Mouse (Mus musculus) kidney, postnatal 0 days (tissue): ENCODE measurements around the gene Agpat3. TPM values are rescaled to one million over a fixed set of nuclear protein-coding genes. Genes with fewer than 3 reads are reported as not detected.

Source experiments
- ATAC-seq: fragments of 200-750 bp; cut with Nextera tagmentation; replicated peaks from 2 replicates; pipeline ENCODE4 v1.8.0; 2017; ENCODE audit warnings: low read depth, moderate number of reproducible peaks, moderate TSS enrichment, moderate library complexity; ENCODE audit not compliant: low FRiP score
- DNase-seq: peaks from one replicate; pipeline ENCODE4 v3.0.0-alpha.2; 2016; ENCODE audit warnings: low spot score
- H3K27ac ChIP-seq: fragments of 300-500 bp; sonication (generic); 2 replicates; pipeline ENCODE4 v1.5.1; 2014; ENCODE audit warnings: mild to moderate bottlenecking
- H3K27me3 ChIP-seq: fragments of 300-500 bp; sonication (generic); 2 replicates; pipeline ENCODE4 v1.6.1; 2014; ENCODE audit warnings: low read length, mixed read lengths; ENCODE audit not compliant: insufficient read depth
- H3K36me3 ChIP-seq: fragments of 300-500 bp; sonication (generic); 2 replicates; pipeline ENCODE4 v1.6.1; 2014; ENCODE audit warnings: low read length, mixed read lengths; ENCODE audit not compliant: insufficient read depth
- H3K4me1 ChIP-seq: fragments of 300-500 bp; sonication (generic); replicated peaks from 2 replicates; pipeline ENCODE4 v1.6.1; 2014; ENCODE audit warnings: antibody characterized with exemption, low read length, mixed read lengths; ENCODE audit not compliant: insufficient read depth
- H3K4me2 ChIP-seq: fragments of 300-500 bp; sonication (generic); 2 replicates; pipeline ENCODE4 v1.6.1; 2014; ENCODE audit warnings: mild to moderate bottlenecking, low read length, moderate library complexity, mixed read lengths
- H3K4me3 ChIP-seq: fragments of 300-500 bp; sonication (generic); replicated peaks from 2 replicates; pipeline ENCODE4 v1.5.1; 2014; ENCODE audit warnings: low read depth, low read length
- H3K9ac ChIP-seq: fragments of 300-500 bp; sonication (generic); 2 replicates; pipeline ENCODE4 v1.6.1; 2014; ENCODE audit warnings: low read depth, low read length
- H3K9me3 ChIP-seq: fragments of 300-500 bp; sonication (generic); replicated peaks from 2 replicates; pipeline ENCODE4 v1.6.1; 2016; ENCODE audit warnings: low read length, inconsistent platforms, mixed read lengths
- CTCF ChIP-seq: IDR thresholded peaks from 2 replicates; pipeline ENCODE4 v1.5.1; 2016; ENCODE audit warnings: antibody characterized with exemption, low read depth, mild to moderate bottlenecking, moderate library complexity
- WGBS: fragments of 180-500 bp; shearing (Covaris S2); extraction: QIAGEN DNeasy Blood & Tissue Kit; methylation state at CpG from one replicate; pipeline ENCODE4 v1.1.7; 2014; 5-methylcytosine and 5-hydroxymethylcytosine counted together
- polyA plus RNA-seq: library from polyadenylated mRNA; unstranded; fragments of >200 nt; fragmentation: Nextera tagmentation; extraction: Ambion mirVana; gene quantifications from 2 replicates; pipeline ENCODE4 v1.2.1, GENCODE M21; 2015

The Agpat3 gene
- polyA plus RNA-seq, 1 experiment from 2014 or later, result 144 TPM

DNA sequence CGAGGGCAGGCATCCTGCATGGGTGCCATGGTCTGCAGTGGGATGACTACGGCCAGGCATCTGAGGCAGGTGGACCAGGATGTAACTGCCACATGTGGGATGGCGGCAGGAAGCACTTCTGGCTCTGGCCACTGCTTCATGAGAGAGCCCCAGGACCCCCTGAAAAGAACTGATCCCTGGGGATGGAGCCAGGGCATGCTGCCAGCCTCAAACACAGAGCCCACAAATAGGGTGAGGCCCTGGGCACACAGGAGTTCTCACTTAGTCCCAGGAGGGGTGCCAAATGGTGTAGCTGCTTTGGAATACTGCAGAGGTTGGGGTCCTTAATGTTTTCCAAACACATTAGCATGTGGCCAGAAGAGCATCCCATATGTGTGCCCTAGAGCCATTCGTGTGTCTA is 66.3 kb downstream of the Agpat3 start:
- Histone ChIP-seq H3K27me3 (no peaks in the 10 kb centered on the region), H3K4me1 (no peaks in the 10 kb centered on the region), H3K4me3 (no peak overlapping the region), H3K36me3 (peaks cover 48% of the 10 kb centered on the region), H3K9me3 (no peaks in the 10 kb centered on the region), H3K9ac (no peak overlapping the region), H3K4me2 (no peak overlapping the region), H3K27ac (no peak overlapping the region)
- DNase-seq, result no peak
- 83% methylated on average over 4 of the region's 4 CpGs for WGBS
- TF ChIP-seq CTCF, result no peak
- ATAC-seq, result no peak

DNA sequence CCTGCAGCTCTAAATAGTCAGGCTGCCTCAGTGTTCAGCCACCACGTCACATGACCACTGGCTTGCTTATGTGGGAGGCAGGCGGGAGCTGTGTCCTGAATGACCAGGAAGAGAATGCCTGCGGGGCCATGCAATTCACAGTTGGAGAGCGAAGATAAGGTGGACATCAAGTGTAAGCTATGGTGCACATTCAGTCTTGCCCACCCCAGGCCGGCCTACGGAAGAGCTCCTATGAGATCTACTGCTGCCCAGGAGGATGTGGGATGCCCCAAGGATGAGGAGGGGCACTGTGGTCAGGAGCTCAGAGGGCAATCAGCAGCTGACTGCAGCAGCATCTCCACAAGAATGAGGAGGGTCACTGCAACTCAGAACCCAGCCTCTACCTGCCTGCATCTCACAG is 66.9 kb downstream of the Agpat3 start:
- no peak overlapping the region for H3K4me2 ChIP-seq
- 0 out of 2 replicates have a peak, but pooled peaks cover 3% of the 10 kb centered on the region for H3K4me1 ChIP-seq
- no peaks in the 10 kb centered on the region for H3K9me3 ChIP-seq
- ATAC-seq (no peak), DNase-seq (no peak)
- peaks cover 48% of the 10 kb centered on the region for H3K36me3 ChIP-seq
- no peak overlapping the region for H3K9ac ChIP-seq
- TF ChIP-seq CTCF, result no peak
- H3K27ac ChIP-seq, result no peak overlapping the region
- WGBS, result 83% methylated on average over 6 of the region's 6 CpGs
- H3K27me3 ChIP-seq, result no peaks in the 10 kb centered on the region
- no peak overlapping the region for H3K4me3 ChIP-seq

DNA sequence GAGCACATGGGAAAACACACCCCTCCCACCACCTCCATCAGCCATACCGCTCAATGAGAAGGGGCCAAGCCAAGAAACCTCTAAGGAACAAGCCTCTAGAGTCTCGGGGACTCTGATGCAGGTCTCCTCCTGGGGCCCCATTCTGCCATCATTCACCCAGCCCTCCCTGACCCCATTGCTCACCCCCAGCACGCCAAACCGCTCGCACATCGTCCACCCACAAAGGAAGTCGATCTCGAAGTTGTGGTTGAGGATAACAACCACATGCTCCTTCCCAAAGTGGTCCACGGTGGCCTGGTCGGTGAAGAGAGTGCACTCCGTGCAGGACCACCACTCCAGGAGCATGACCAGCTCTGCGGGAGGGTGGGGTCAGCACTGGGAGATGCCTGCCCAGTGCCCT is 67.5 kb downstream of the Agpat3 start:
- Histone ChIP-seq H3K4me1 (0 out of 2 replicates have a peak, but pooled peaks cover 6% of the 10 kb centered on the region), H3K9ac (no peak overlapping the region), H3K4me2 (no peak overlapping the region), H3K9me3 (no peaks in the 10 kb centered on the region), H3K27ac (no peak overlapping the region), H3K36me3 (peaks cover 48% of the 10 kb centered on the region), H3K27me3 (no peaks in the 10 kb centered on the region), H3K4me3 (no peak overlapping the region)
- TF ChIP-seq CTCF, result no peak
- ATAC-seq, result no peak
- WGBS, result 77% methylated on average over 12 of the region's 12 CpGs
- no peak for DNase-seq

DNA sequence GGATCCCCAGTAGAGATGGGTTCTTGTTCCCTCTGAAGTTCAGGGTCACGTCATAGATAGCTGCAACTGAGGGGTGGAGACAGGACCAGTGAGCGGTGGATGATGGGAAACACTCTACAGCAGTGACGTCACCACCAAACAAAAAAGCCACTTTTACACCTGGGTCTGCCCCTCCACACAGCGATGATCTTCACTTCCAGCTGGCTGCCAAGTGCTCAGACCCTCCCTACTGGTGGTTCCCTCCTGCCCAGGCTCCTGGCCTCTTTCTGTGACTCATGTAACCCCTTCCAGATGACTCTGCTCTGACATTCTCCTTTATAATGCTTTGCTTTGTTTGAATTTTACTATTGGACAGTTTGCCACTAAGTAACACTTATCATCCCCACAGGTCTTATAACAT is 69.9 kb downstream of the Agpat3 start:
- Histone ChIP-seq H3K4me3 (no peak overlapping the region), H3K27ac (no peak overlapping the region), H3K9me3 (no peaks in the 10 kb centered on the region), H3K36me3 (peaks cover 54% of the 10 kb centered on the region), H3K4me1 (0 out of 2 replicates have a peak, but pooled peaks cover 6% of the 10 kb centered on the region), H3K9ac (no peak overlapping the region), H3K4me2 (no peak overlapping the region), H3K27me3 (no peaks in the 10 kb centered on the region)
- TF ChIP-seq CTCF, result no peak
- ATAC-seq (no peak), DNase-seq (no peak)
- WGBS, result 97% methylated on average over 4 of the region's 4 CpGs

- ATAC-seq (peak; percentile 57; the same call in 1 of the 2 replicates), DNase-seq (no peak)
- 0 out of 2 replicates have a peak, but pooled peaks cover 6% of the 10 kb centered on the region for H3K4me1 ChIP-seq
- no peaks in the 10 kb centered on the region for H3K9me3 ChIP-seq
- TF ChIP-seq CTCF, result no peak
- H3K9ac ChIP-seq, result no peak overlapping the region
- 50% methylated on average over 9 of the region's 9 CpGs for WGBS
- H3K4me3 ChIP-seq, result no peak overlapping the region
- peaks cover 54% of the 10 kb centered on the region; the same call in 1 of the 2 replicates for H3K36me3 ChIP-seq
- no peaks in the 10 kb centered on the region for H3K27me3 ChIP-seq
- H3K4me2 ChIP-seq, result no peak overlapping the region
- H3K27ac ChIP-seq, result peak overlapping the region; percentile 60; the same call in 1 of the 2 replicates
Measured at GRCm38 (mm10) chr10:78280486-78280885, 71.8 kb downstream of the Agpat3 start.

DNA sequence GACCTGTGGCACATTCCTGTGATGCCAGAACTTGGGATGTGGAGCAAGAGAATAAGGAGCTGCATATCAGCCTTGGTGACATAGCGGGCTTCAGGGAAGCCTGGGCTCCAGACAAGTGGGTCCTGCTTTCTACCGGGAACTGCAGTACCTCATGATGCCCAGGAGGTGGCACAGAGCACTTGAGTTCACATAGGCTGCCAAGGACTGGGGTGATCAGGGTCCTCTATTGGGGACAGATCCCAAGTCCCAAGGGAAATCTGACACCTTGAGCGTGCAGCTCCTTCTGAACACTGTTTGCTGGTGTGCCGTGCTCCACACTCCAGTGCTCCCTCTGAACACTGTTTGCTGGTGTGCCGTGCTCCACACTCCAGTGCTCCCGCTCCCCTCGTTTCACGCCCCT is 73.1 kb downstream of the Agpat3 start:
- Histone ChIP-seq H3K4me3 (no peak overlapping the region), H3K27me3 (no peaks in the 10 kb centered on the region), H3K4me1 (0 out of 2 replicates have a peak, but pooled peaks cover 6% of the 10 kb centered on the region), H3K4me2 (no peak overlapping the region), H3K9me3 (no peaks in the 10 kb centered on the region), H3K9ac (no peak overlapping the region), H3K36me3 (peaks cover 51% of the 10 kb centered on the region; the same call in 1 of the 2 replicates), H3K27ac (0 out of 2 replicates have a peak overlapping the region, but pooled peaks have one; percentile 48)
- peak; percentile 80 for ATAC-seq
- 34% methylated on average over 8 of the region's 8 CpGs for WGBS
- TF ChIP-seq CTCF, result peak; percentile 88
- peak; percentile 85 for DNase-seq

GRCm38 (mm10) chr10:78277835-78278234 is 74.5 kb downstream of the Agpat3 start:
- TF ChIP-seq CTCF, result no peak
- WGBS, result 85% methylated on average over 3 of the region's 3 CpGs

More at GRCm38 (mm10) chr10:78277835-78278234, 74.5 kb downstream of the Agpat3 start:
- Histone ChIP-seq H3K4me3 (no peak overlapping the region), H3K9me3 (no peaks in the 10 kb centered on the region), H3K27me3 (no peaks in the 10 kb centered on the region), H3K4me1 (0 out of 2 replicates have a peak, but pooled peaks cover 6% of the 10 kb centered on the region), H3K9ac (no peak overlapping the region), H3K27ac (no peak overlapping the region), H3K4me2 (no peak overlapping the region), H3K36me3 (peaks cover 52% of the 10 kb centered on the region)
- DNase-seq, result no peak
- no peak for ATAC-seq
